17 mouse cellular contexts compared by ENCODE assay signal in the genomic region with DNA sequence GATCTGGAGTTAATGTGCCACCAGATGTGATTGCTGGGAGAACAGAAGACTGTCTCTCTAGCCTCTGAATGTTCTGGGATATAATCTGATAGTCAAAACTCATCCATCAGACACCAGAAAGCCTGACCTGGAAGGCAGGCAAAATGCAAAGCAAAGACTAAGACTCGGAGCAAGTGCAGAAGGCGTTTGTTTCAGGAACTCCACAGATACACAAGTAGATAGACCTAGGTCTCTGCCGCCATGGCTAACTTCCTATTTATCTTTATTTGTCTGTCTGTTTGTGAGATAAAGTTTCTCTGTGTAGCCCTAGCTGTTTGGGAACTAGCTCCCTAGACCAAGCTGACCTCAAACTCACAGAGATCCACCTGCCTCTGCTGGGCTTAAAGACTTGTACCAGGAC. TPM values are rescaled to one million over a fixed set of nuclear protein-coding genes. Genes with fewer than 3 reads are reported as not detected.
"Had no signal": no experiment of that assay in that cellular context is flagged by ENCODE, and none has a peak within 500 bp of the region (broad histone marks: within the 10 kb centered on the region; RNA-seq: fewer than 3 reads in every experiment).

No protein-coding gene starts in this region.

- H3K27me3 ChIP-seq: neural tube, embryonic 13.5 days; neural tube, embryonic 15.5 days; stomach, embryonic 15.5 days had no signal

- H3K9ac ChIP-seq: neural tube, embryonic 13.5 days; neural tube, embryonic 15.5 days; stomach, embryonic 15.5 days had no signal

- H3K4me1 ChIP-seq: neural tube, embryonic 13.5 days; neural tube, embryonic 15.5 days; stomach, embryonic 15.5 days had no signal

- DNase-seq: retina, postnatal 1 day; right cerebral cortex, adult 18-20 months; right cerebral cortex, postnatal 14 days; right cerebral cortex, postnatal 25 days; right cerebral cortex, postnatal 4 days; spleen, adult 18-20 months; thymus, adult 18-20 months; thymus, adult 2 months; thymus, postnatal 14 days; thymus, postnatal 25 days; thymus, postnatal 36 days; thymus, postnatal 4 days had no signal

- H3K9me3 ChIP-seq: neural tube, embryonic 13.5 days; neural tube, embryonic 15.5 days; stomach, embryonic 15.5 days had no signal

- H3K36me3 ChIP-seq: neural tube, embryonic 13.5 days; neural tube, embryonic 15.5 days; stomach, embryonic 15.5 days had no signal

- H3K27ac ChIP-seq: neural tube, embryonic 13.5 days; neural tube, embryonic 15.5 days; stomach, embryonic 15.5 days; stomach, postnatal 0 days had no signal

- H3K4me2 ChIP-seq: neural tube, embryonic 13.5 days; neural tube, embryonic 15.5 days; stomach, embryonic 15.5 days had no signal

- H3K4me3 ChIP-seq: neural tube, embryonic 13.5 days; neural tube, embryonic 15.5 days; stomach, embryonic 15.5 days had no signal

RNA-seq across cellular contexts. Expression of a gene that starts 14.9 kb away (rescaled TPM):
- total RNA-seq: neutrophil, adult 5-6 weeks had no signal
